Comparison of ENCODE assay signal across 11 mouse cellular contexts in the genomic region with DNA sequence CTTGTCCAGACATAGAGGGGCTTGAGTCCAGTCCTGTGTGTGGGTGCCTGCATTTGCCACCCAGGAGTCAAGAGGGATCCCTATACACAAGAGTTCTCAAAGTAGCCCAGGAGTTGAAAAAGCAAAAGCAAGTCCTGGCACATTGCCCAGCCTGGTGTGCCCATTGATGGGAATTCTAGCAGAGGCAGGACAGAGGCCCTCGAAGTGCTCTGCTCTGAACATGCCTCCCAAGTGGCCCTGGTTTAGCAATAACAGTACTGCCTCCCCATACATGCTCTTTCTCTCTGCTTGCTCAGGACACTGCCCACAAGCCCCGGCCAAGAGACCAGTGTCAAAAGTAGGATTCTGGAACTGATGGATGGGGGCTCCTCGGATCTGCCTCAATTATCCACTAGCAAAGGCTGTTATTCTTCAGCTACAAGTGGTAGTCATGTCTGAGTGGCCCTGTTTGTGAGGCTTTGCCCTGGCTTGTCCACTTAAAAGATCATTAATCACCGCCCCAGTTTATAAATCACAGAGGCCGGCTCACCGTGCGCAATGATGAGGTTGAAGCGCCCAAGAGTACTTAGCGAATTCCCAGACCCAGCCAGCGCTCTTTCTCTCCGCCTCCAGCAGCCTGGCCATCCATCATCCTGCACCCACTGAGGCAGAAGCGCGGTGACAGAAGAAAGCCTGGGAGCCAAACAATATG.
DNase-seq lines count a peak whose midpoint lies in the region; ATAC-seq and TF ChIP-seq lines count a peak whose summit lies in the region.
"Had no signal": no experiment of that assay in that cellular context is flagged by ENCODE, and none has a peak within 500 bp of the region (broad histone marks: within the 10 kb centered on the region; RNA-seq: fewer than 3 reads in every experiment).

No protein-coding gene starts in this region.

- no peaks in the 10 kb centered on the region for H3K9me3 ChIP-seq in forebrain, embryonic 10.5 days
- no peaks in the 10 kb centered on the region for H3K9me3 ChIP-seq in forebrain, embryonic 15.5 days
- no peaks in the 10 kb centered on the region for H3K9me3 ChIP-seq in hindbrain, embryonic 10.5 days
- H3K9me3 ChIP-seq: heart, embryonic 10.5 days had no signal

- intact Hi-C loops in heart, postnatal 36 days (cut with DNase I), result no loop called here
- intact Hi-C loops in gastrocnemius, adult 2 months (cut with DNase I), result no loop called here

- no peak overlapping the region for H3K4me2 ChIP-seq in forebrain, embryonic 15.5 days (replicated peaks)

- peaks cover 39% of the 10 kb centered on the region for H3K27me3 ChIP-seq in forebrain, embryonic 10.5 days (ENCODE audit: poor library complexity, severe bottlenecking)
- no peaks in the 10 kb centered on the region for H3K27me3 ChIP-seq in forebrain, embryonic 15.5 days
- peaks cover 89% of the 10 kb centered on the region for H3K27me3 ChIP-seq in hindbrain, embryonic 10.5 days (ENCODE audit: insufficient read depth, poor library complexity, severe bottlenecking)

- 67% methylated on average over 13 of the region's 13 CpGs for WGBS in forebrain, embryonic 10.5 days
- WGBS in forebrain, embryonic 15.5 days, result 29% methylated on average over 13 of the region's 13 CpGs
- 56% methylated on average over 13 of the region's 13 CpGs for WGBS in hindbrain, embryonic 10.5 days

- H3K27ac ChIP-seq in forebrain, embryonic 10.5 days, result no peak overlapping the region
- H3K27ac ChIP-seq in forebrain, embryonic 15.5 days (replicated peaks), result no peak overlapping the region
- peak overlapping the region; percentile 19 for H3K27ac ChIP-seq in hindbrain, embryonic 10.5 days
- no peak overlapping the region for H3K27ac ChIP-seq in gastrocnemius, adult 2 months
- H3K27ac ChIP-seq: heart, embryonic 10.5 days had no signal

- H3K4me1 ChIP-seq in forebrain, embryonic 10.5 days, result peaks cover 28% of the 10 kb centered on the region
- peaks cover 6% of the 10 kb centered on the region for H3K4me1 ChIP-seq in forebrain, embryonic 15.5 days
- peaks cover 41% of the 10 kb centered on the region for H3K4me1 ChIP-seq in hindbrain, embryonic 10.5 days (replicated peaks)

- no peak for TF ChIP-seq POLR2A in brain, embryonic 14.5 days (IDR thresholded peaks at IDR 0.05; ENCODE audit: borderline replicate concordance, extremely low read depth, insufficient read depth, insufficient read length, poor library complexity, severe bottlenecking)

- no peak overlapping the region for H3K9ac ChIP-seq in forebrain, embryonic 15.5 days (replicated peaks)

- ATAC-seq in forebrain, embryonic 15.5 days (replicated peaks), result no peak
- no peak for ATAC-seq in megakaryocyte-erythroid progenitor cell, adult 5-6 weeks (replicated peaks; ENCODE audit: low FRiP score, low TSS enrichment, poor library complexity, severe bottlenecking)

- no peak for TF ChIP-seq CTCF in brain, embryonic 14.5 days (IDR thresholded peaks at IDR 0.05; ENCODE audit: borderline replicate concordance, extremely low read depth, insufficient read depth, insufficient read length)
- no peak for TF ChIP-seq CTCF in gastrocnemius, adult 2 months (IDR thresholded peaks at IDR 0.05)

- H3K4me3 ChIP-seq in forebrain, embryonic 10.5 days, result no peak overlapping the region
- H3K4me3 ChIP-seq in forebrain, embryonic 15.5 days, result no peak overlapping the region
- no peak overlapping the region for H3K4me3 ChIP-seq in hindbrain, embryonic 10.5 days
- H3K4me3 ChIP-seq in gastrocnemius, adult 2 months, result no peak overlapping the region
- H3K4me3 ChIP-seq: heart, embryonic 10.5 days had no signal

- peak; percentile 14 for DNase-seq in forebrain, embryonic 10.5 days (ENCODE audit: extremely low spot score, low spot score)
- DNase-seq in brain, embryonic 14.5 days (ENCODE audit: low read depth), result peak; percentile 66
- DNase-seq in hindbrain, embryonic 10.5 days (ENCODE audit: low spot score), result peak; percentile 82
- peak; percentile 25 to 45 for DNase-seq in kidney, postnatal 4 days
- DNase-seq in heart, postnatal 36 days, result no peak
- DNase-seq in gastrocnemius, adult 2 months, result no peak
- DNase-seq: adrenal gland, postnatal 14 days; cerebellum, adult 2 months had no signal

- no peaks in the 10 kb centered on the region for H3K36me3 ChIP-seq in forebrain, embryonic 10.5 days (replicated peaks)
- H3K36me3 ChIP-seq in forebrain, embryonic 15.5 days, result no peaks in the 10 kb centered on the region
- no peaks in the 10 kb centered on the region for H3K36me3 ChIP-seq in hindbrain, embryonic 10.5 days
- H3K36me3 ChIP-seq: heart, embryonic 10.5 days had no signal

Comparison
In these comparisons a context has a peak if more than half of its experiments do, and no peak if none do; other contexts are left out.
1. DNase-seq: peak in forebrain, embryonic 10.5 days (single experiment), brain, embryonic 14.5 days (single experiment), hindbrain, embryonic 10.5 days (single experiment) and kidney, postnatal 4 days (2 of 2); none in heart, postnatal 36 days (0 of 2) and gastrocnemius, adult 2 months (single experiment).